Mouse (Mus musculus) intestine, embryonic 16.5 days (tissue): ENCODE data around the gene Hils1. TPM values are rescaled to one million over a fixed set of nuclear protein-coding genes. Genes with fewer than 3 reads are reported as not detected.
"Not testable (repeated sequence)": the region's sequence is repeated elsewhere in the genome, so short reads cannot be mapped to it uniquely, and the experiment has no call there.

ENCODE experiments used
- ATAC-seq: fragments of 200-750 bp; cut with Nextera tagmentation; 2 replicates; pipeline ENCODE4 v1.8.0; 2017; ENCODE audit warnings: moderate TSS enrichment, moderate library complexity
- H3K27ac ChIP-seq: fragments of 300-500 bp; sonication (generic); 2 replicates; pipeline ENCODE4 v1.5.1; 2014; ENCODE audit warnings: mild to moderate bottlenecking, low read length
- H3K27me3 ChIP-seq: fragments of 300-500 bp; sonication (generic); replicated peaks from 2 replicates; pipeline ENCODE4 v1.6.1; 2014; ENCODE audit warnings: low read length, control low read depth, mixed read lengths; ENCODE audit not compliant: control insufficient read depth, insufficient read depth
- H3K36me3 ChIP-seq: fragments of 300-500 bp; sonication (generic); 2 replicates; pipeline ENCODE4 v1.6.1; 2014; ENCODE audit warnings: low read length, control low read depth; ENCODE audit not compliant: control insufficient read depth, insufficient read depth
- H3K4me1 ChIP-seq: fragments of 300-500 bp; sonication (generic); 2 replicates; pipeline ENCODE4 v1.6.1; 2014; ENCODE audit warnings: low read length, control low read depth, mixed read lengths; ENCODE audit not compliant: control insufficient read depth, insufficient read depth
- H3K4me2 ChIP-seq: fragments of 300-500 bp; sonication (generic); 2 replicates; pipeline ENCODE4 v1.6.1; 2014; ENCODE audit warnings: low read depth, low read length, control low read depth
- H3K4me3 ChIP-seq: fragments of 300-500 bp; sonication (generic); 2 replicates; pipeline ENCODE4 v1.5.1; 2014; ENCODE audit warnings: mild to moderate bottlenecking, low read length
- H3K9ac ChIP-seq: fragments of 300-500 bp; sonication (generic); 2 replicates; pipeline ENCODE4 v1.6.1; 2014; ENCODE audit warnings: low read depth, low read length
- H3K9me3 ChIP-seq: fragments of 300-500 bp; sonication (generic); 2 replicates; pipeline ENCODE4 v1.6.1; 2016; ENCODE audit warnings: low read length, control low read depth; ENCODE audit not compliant: control insufficient read depth
- WGBS: fragments of 180-500 bp; shearing (Covaris S2); extraction: QIAGEN DNeasy Blood & Tissue Kit; methylation state at CpG from one replicate; pipeline ENCODE4 v1.1.7; 2014; 5-methylcytosine and 5-hydroxymethylcytosine counted together
- polyA plus RNA-seq: library from polyadenylated mRNA; unstranded; fragments of >200 nt; fragmentation: Nextera tagmentation; extraction: Ambion mirVana; gene quantifications from 2 replicates; pipeline ENCODE4 v1.2.1, GENCODE M21; 2015

The Hils1 gene
- polyA plus RNA-seq, 1 experiment from 2014 or later, result not detected

GRCm38 (mm10) chr11:95010841-95011403, 43.5 kb downstream of the Hils1 start:
- H3K9me3 ChIP-seq, H3K27me3 ChIP-seq, H3K36me3 ChIP-seq, ATAC-seq, H3K27ac ChIP-seq: not testable (repeated sequence)
- Histone ChIP-seq H3K4me1 (peaks cover 30% of the 10 kb centered on the region), H3K4me2 (peak overlapping the region; percentile 85), H3K9ac (peak overlapping the region; percentile 41; the same call in 1 of the 2 replicates), H3K4me3 (peak overlapping the region; percentile 65)
- WGBS, result 19% methylated on average over 4 of the region's 4 CpGs

GRCm38 (mm10) chr11:95011416-95011815, 44.0 kb downstream of the Hils1 start:
- 35% methylated on average over 1 of the region's 1 CpGs for WGBS
- H3K9ac ChIP-seq, result no peak overlapping the region
- no peaks in the 10 kb centered on the region for H3K9me3 ChIP-seq
- H3K4me3 ChIP-seq, result no peak overlapping the region; the same call in 1 of the 2 replicates
- peak overlapping the region; percentile 46 for H3K4me2 ChIP-seq
- H3K4me1 ChIP-seq, result peaks cover 25% of the 10 kb centered on the region
- no peak for ATAC-seq
- no peaks in the 10 kb centered on the region for H3K27me3 ChIP-seq
- H3K36me3 ChIP-seq, result no peaks in the 10 kb centered on the region
- H3K27ac ChIP-seq, result no peak overlapping the region

- Histone ChIP-seq H3K4me2 (0 out of 2 replicates have a peak overlapping the region, but pooled peaks have one; percentile 9), H3K27me3 (no peaks in the 10 kb centered on the region), H3K4me3 (no peak overlapping the region), H3K9ac (no peak overlapping the region), H3K4me1 (peaks cover 21% of the 10 kb centered on the region), H3K36me3 (no peaks in the 10 kb centered on the region), H3K27ac (no peak overlapping the region), H3K9me3 (no peaks in the 10 kb centered on the region)
- peak; percentile 36; the same call in 1 of the 2 replicates for ATAC-seq
- WGBS, result 50% methylated on average over 3 of the region's 3 CpGs
Measured at GRCm38 (mm10) chr11:95012075-95012474, 44.7 kb downstream of the Hils1 start.

GRCm38 (mm10) chr11:95012487-95012886, 45.1 kb downstream of the Hils1 start:
- 29% methylated on average over 3 of the region's 3 CpGs for WGBS

GRCm38 (mm10) chr11:95015484-95015883, 48.1 kb downstream of the Hils1 start:
- Histone ChIP-seq H3K27ac (no peak overlapping the region), H3K4me3 (no peak overlapping the region), H3K9me3 (no peaks in the 10 kb centered on the region), H3K27me3 (no peaks in the 10 kb centered on the region), H3K36me3 (0 out of 2 replicates have a peak, but pooled peaks cover 3% of the 10 kb centered on the region), H3K4me2 (no peak overlapping the region), H3K9ac (no peak overlapping the region), H3K4me1 (peaks cover 8% of the 10 kb centered on the region)
- ATAC-seq, result no peak
- 64% methylated on average over 3 of the region's 3 CpGs for WGBS

More at GRCm38 (mm10) chr11:95012487-95012886, 45.1 kb downstream of the Hils1 start:
- no peak overlapping the region for H3K4me2 ChIP-seq
- H3K36me3 ChIP-seq, result no peaks in the 10 kb centered on the region
- H3K27ac ChIP-seq, result no peak overlapping the region
- H3K9me3 ChIP-seq, result no peaks in the 10 kb centered on the region
- H3K9ac ChIP-seq, result no peak overlapping the region
- no peak for ATAC-seq
- peaks cover 18% of the 10 kb centered on the region for H3K4me1 ChIP-seq
- no peak overlapping the region for H3K4me3 ChIP-seq
- H3K27me3 ChIP-seq, result no peaks in the 10 kb centered on the region

Other genes with a start within 250 kb of the Hils1 start
- gene Cdc34b, start 225.8 kb upstream of the Hils1 start, polyA plus RNA-seq, result not detected in 2 replicates
- 0.11 TPM in 1 of 2 replicates, not detected in the other for gene Tmem92, start 184.9 kb upstream of the Hils1 start, polyA plus RNA-seq
- gene Col1a1, start 31.4 kb upstream of the Hils1 start, polyA plus RNA-seq, result 890 and 1,013 TPM in 2 replicates
- gene Sgca, start 8.7 kb downstream of the Hils1 start, polyA plus RNA-seq, result 0.26 and 0.36 TPM in 2 replicates
- gene Ppp1r9b, start 23.4 kb downstream of the Hils1 start, polyA plus RNA-seq, result 5.2 and 5.6 TPM in 2 replicates
- gene Samd14, start 42.3 kb downstream of the Hils1 start, polyA plus RNA-seq, result 13.2 and 13.6 TPM in 2 replicates
- 42.2 and 48.2 TPM in 2 replicates for gene Pdk2, start 73.8 kb downstream of the Hils1 start, polyA plus RNA-seq
- 35.7 and 39.9 TPM in 2 replicates for gene Itga3, start 109.2 kb downstream of the Hils1 start, polyA plus RNA-seq
- 0.64 and 0.71 TPM in 2 replicates for gene Dlx3, start 152.5 kb downstream of the Hils1 start, polyA plus RNA-seq
- 0.11 and 0.12 TPM in 2 replicates for gene Dlx4, start 178.7 kb downstream of the Hils1 start, polyA plus RNA-seq